Mouse (Mus musculus) adipocyte (in vitro differentiated cells): ENCODE measurements around the gene Tcp11l2.

ENCODE experiments used
- DNase-seq: peaks from one replicate; pipeline ENCODE4 v3.0.0-alpha.2; 2016; ENCODE audit warnings: low spot score

Tcp11l2 gene

DNA sequence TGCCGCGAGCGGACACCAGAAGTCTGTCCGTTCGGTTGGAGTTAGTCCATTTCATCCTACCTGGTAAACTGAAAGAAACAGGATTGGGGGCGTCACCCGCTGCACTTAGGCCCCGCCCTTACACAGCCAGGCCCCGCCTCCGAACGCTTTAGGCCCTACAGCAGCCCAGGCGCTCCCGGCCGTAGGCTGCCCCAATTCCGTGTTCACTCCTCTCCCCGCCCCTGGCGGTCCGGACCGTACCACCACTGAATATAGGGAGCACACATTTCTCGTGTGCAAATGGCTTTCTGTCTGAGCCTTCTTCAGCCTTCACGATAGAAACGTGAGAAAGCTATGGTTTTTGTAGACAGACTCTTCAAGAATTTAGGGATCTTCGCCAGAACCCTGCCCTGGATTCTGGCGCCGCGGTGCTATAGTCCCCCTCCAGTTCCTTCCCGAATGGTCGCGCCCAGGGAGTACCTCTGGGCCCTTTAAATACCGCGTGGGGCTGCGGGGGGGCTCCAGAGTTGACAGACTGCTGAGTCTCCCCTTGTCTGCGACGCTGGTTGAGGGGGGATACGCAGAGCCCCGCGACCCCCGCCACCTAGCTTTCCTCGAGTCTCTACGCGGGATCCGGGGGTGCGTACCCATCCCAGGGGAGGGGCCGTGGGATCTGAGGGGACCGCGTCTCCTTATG lies at the start of gene Tcp11l2:
Gene Tcp11l2, plus strand, starts transcription at position 232 of the 676 bp plus-strand sequence.
- peak; percentile 96 for DNase-seq

DNA sequence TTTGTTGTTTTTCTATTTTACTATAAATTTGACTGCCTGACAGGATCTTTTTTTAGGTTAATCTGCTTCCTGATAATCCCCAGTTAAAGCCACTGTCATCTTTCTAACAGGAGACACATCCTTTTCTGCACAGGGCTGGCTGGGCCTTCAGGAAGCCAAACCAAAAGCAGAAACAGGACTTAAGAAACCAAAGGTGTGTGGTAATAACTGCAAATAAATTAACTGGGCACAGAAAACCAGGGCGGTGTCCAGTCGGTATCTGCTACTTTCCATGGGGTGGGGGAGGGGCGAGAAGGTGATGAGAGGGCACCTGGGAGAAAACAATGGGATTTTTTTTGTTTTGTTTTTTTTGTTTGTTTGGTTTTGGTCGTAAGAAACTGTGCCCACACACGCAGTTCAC lies 49.4 kb upstream of the Tcp11l2 start:
- DNase-seq: no peak

DNA sequence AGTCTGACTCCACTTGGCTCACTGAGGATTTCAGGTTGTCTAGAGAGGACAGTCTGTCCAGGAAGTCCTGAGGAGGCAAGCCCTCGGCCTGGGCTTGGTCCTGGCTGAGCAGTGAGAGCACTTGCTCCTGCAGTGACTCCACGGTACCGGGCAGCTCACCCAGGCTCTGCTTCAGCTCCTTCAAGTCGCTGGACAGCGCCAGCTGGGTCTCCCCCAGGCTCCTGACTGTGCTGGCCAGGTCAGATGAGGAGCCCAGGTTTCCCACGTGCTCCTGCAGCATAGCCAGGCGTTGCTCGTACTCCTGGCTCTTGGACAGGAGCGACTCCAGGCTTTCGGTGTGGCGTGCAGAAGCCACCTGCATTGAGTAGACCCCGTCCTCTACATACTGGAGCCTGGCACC lies 48.8 kb upstream of the Tcp11l2 start:
- no peak for DNase-seq

DNA sequence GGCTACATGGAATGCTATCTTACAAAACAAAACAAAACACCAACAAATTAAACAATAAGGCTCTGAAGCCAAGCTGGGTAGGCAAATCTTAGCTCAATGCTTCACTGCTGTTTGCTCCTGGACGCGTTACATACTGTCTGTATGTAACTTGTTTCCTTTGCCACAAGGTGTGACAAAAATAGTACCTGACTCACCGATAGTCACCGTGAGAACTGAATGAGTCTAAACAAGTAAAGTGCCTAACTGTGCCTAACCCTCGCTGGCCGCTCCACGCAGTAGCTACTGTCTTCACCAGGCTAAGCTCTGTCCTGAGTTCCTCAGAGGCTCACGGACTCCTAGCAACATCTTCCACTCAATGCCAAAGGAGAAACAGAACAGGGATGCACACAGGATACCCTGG lies 46.0 kb upstream of the Tcp11l2 start:
- no peak for DNase-seq

DNA sequence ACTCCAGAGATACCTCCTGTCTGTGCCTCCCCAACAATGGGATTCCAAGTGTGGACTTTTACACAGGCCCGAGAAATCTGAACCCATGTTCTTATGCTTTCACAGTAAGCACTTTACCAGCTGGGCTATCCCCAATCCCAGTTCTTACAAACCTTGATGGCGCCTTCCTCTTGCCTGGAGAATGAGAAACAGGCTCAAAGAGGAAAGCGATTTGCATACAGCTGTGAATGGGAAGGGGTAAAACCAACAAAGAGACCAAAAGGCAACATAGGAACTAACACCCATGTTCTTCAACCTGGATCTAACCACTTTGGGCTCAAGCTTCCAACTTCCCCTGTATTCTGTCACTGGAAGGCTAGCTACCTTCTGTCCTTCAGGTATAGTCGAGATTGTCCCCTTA lies 44.9 kb upstream of the Tcp11l2 start:
- DNase-seq: no peak

DNA sequence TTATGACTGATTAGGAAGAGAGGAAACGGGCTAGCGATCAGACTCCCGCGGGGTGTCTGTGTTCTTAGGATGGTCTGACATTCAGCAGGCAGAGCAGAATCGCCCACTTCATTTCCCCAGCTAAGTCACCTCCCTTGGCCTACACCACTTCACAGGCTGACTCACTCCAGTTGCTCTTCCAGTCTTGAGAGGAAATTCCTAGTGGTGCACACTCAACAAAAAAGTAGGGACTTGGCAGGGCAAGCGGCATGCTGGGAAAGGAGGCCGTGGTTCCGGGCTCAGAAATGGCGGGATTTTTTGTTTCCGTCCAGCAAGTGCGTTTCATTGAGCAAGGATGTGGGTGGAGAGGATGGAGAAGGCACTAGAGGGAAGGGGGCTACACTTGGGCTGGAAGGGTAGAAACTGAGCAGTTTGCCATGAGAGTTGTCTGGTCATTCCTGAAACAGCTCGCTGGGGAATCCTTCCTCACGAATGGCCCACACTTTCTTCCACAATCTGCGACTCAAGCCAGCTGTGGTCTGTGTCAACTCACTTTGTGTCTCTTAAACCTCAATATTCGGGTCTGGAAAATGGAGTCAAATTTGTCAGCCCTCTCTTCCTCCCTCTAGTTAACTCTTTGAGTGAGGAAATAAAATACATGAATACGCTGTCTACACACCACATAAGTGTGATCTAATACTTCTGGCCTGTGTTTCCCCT lies 44.1 kb upstream of the Tcp11l2 start:
- DNase-seq: peak; percentile 74

DNA sequence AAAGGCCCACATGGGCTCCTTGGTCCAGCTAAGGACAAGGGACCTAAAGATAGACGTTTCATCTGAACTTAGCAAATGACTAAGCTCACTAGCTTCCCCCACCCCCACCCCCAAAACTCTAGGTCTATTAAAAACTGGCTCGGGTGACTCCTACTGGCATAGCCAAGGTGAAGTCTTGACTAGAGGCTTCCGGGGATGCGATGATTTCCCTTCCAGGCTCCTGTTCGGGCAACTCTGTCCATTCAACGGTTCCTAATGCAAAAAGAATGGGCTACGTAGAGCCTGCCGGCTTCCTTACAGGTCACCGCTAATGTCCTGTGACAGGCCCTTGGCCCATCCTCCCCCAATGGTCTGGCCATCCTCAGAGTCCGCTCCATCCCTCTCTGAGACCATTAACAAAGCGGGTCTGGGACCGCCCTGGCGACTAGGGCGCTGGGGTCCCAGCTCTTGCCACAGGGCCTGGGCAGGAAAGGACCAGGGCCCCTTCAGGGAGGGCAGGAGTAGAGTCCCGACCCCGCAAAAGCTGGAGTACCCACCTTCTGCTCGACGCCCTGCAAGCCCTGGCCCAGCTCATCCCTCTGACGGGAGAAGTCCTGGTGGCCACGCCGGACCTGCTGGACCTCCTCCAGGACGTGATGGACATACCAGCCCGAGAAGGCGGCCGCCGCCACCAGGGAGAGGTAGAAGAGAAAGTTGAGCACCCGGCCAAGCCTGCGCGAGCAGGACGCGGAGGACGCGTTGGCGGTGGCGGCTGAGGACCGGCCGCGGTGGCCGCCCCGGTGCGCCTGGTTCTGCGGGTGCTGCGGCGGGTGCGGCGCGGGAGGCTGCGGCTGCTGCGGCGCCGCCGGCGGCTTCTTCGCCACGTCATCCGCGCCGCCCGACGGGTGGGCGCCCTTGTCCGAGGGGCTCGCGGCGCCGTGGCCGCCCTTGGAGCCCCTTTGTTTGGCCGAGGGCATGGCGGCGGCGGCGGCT lies 43.2 kb upstream of the Tcp11l2 start:
- DNase-seq: peak; percentile 43

DNA sequence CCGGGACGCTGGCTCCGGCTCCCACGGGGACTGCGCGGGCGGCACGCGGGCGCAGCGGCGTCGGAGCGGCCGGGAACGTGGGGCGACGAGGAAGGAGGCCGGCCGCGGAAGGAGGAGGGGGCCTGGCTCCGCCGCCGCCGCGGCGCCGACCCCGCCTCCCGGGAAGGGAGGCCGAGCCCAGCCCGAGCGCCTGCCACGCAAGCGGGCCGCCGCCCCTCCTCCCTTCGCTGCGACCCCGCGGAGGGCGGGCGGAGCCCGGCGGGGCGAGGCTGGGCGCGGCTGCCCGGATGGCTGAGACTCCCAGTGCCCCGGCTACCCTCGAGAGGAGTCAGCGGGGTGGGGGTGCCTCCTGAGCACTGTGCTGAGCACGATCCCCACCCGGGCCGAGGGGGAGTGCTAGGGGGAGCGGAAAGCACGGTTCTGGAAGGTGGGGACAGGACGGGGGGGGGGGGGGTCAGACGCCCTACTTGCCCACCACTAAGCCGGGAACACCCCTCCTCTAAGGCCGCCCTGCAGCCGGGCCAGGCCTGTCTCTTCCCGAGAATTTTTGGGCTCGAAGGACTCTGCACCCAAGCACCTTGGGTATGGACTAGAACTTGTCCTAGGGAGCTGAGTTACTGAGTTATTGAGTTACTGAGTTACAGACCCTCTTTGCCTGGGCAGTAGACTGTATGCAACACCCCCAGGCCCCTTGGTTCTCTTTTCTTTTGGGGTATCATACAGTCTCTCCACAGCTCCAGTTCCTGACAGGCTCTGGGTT lies 42.3 kb upstream of the Tcp11l2 start, which contains the start of gene Ckap4:
Gene Ckap4, minus strand, starts transcription at position 151 of the 760 bp plus-strand sequence.
- DNase-seq: peak; percentile 24

DNA sequence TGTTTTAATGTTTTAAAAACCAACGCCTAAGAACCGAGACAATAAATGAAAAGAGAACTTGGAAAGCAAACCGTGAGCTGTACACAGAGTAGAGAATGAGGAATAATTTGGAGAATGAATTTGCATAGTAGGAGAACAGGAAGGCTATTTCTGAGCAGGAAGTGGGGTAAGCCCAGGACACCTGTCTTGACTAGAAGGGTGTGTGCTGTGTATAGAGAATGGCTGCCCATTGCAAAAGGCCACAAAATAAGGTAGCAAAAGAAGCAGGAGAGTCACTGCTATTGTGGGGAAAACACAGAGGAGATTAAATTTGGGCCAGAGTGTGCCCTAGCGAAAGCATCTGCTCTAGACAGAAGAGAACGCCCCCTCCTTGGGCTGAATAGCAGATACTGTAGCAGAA lies 41.0 kb upstream of the Tcp11l2 start:
- no peak for DNase-seq

DNA sequence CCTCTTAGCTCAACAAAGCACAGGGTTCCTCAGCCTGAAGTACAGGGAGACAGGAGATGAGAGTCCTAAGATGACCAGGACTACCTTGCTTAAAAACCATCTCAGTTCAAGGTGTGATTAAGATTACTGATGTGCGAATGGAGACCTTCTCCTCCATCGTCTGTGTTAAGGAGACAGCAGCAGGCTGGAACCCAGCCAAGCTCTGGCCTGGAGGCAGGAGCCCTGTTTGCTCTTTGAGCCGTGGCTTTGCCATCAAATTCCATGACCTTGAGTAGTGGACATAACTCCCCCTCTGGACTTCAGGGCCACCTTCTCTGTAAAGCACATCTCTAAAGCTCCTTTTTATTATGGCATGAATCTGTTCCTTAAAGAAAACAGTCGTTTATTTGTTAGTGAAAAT lies 40.6 kb upstream of the Tcp11l2 start:
- DNase-seq: no peak

DNA sequence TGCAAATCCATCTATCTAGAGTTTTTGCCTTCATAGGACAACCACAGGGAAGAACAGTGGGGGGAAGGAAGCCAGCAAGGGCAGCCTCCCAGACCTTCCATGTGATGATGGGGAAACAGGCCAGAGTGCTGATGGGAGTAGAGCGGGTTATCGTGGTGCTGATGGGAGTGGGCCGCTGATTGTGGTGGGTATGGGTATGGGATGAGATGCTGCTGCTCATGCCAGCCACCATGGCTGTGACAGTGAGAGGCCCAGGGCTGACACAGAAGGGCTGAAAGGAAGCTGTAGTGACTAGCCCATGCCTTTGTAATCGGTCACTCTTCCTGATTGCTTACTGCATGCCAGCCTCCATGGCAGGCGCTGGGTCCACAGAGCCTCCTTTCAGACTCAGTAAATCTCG lies 36.8 kb upstream of the Tcp11l2 start:
- DNase-seq: no peak

DNA sequence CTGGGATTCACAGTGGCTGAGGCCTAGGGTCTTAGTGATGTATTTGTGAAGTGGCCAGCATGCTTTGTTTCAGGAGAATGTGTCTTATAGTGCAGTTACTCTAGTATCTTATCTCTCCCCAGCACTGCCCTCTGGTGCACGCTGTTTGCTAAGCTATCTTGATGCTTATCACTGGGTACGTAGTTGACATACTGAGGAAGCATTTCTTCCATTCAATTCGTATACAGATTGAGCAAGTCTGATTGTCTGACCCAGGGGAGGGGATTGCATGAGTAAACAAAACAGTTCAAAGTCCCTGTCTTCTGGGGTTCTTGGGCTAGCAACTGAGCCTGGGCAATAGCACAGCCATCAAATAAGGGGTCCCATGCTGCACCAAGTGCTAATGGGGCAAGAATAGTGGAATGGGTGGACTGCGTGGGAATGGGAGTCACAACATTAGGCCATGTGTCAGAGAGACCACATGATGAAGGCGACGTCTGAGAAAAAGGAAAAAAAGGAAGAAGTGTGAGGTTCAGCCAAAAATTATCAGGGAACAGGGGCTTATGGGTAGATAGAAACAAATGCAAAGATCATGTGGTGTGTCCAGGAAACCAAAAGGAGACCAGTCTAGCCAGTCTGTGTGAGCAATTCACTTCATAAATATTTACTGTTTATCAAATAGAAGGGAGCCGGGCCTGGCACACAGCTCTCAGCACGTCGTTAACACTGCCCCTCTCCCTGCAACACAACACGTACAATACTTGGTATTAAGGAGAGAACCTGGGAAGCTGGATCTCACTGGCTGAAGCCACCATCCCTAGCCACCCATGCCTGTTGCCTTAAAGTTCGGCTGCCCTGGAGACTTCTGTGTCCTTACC lies 33.4 kb upstream of the Tcp11l2 start:
- DNase-seq: no peak

DNA sequence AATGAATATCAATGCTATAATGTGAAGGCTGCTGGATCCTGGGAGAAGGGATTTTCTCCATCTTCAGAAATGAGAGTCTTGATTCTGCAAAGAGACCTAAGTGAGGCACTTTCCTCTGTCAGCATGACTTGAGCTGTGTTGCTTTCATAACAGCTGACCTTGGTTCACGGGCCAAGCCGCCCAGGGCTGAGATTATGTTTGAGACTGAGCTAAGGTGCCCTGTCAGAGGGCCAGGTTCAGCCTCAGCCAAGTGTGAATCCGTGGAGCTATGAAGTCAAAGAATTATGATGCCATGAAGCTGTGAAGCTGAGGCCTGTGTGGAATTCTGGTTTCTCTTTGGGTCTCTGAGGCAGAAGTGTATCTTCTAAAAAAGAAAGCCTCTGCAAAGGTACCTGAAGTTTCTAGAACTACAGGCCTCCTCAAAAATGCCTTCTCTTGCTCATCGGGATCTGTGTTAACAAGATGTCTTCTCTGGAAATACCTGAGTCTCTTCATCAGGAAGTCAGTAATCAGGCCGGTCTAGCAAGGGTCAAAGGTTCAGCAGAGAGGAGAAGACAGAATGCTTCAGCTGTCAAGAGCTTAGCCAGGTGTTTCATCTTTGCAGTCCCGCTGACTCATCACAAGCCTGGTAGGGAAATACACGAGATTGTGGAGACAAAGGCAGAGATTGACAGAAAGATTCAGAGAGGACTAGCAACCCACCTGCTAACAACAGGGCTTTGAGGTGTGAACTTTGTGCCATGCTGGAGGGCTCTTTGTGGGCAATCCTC lies 31.4 kb upstream of the Tcp11l2 start:
- no peak for DNase-seq

DNA sequence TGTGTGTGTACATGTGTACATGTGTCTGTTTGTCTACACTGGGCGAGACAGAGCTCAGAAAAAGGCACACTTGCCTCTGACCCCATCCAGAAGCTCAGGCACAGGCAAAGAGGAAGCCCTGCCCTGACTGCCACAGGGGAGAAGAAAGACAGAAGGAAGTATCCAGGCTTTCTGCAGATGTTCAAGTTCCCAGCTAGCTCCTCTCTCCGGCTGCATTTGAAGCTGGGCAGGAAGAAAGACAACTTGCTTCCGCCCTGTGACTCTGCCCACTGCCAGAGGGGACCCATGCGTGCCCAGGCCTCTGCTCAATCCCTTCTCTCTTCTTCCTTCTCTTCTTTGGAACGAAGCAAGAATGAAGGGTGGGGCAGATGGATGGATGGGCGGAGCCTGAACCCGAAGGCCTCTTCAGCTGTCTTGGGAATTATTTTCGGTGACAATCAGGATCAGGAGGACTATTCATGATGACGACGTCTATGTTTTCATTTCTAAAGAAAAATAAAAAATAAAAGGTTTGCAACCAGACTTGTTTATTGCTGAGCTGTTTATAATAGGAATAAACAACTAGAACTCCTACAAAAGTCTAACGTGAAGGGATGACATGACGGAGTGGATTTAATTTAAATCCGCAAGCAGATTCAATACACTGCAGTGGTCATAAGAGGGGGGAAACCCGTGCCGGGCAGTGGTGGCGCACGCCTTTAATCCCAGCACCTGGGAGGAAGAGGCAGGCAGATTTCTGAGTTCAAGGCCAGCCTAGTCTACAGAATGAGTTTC lies 27.1 kb upstream of the Tcp11l2 start:
- no peak for DNase-seq

DNA sequence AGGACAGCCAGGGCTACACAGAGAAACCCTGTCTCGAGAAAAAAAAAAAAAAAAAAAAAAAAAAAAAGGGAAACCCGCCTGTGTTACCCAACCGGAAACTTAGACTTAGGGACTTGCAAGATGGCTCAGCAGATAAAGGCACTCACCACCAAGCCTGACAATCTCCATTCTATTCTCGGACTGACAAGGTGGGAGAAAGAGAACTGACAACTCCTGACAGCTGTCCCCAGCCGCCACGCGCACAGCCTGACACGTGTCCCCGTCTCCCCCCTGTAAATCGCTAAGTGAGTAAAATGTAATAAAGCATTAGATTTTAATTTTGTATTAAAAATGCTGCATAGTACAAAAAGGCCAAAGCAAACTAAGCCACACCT lies 26.5 kb upstream of the Tcp11l2 start:
- DNase-seq: no peak

DNA sequence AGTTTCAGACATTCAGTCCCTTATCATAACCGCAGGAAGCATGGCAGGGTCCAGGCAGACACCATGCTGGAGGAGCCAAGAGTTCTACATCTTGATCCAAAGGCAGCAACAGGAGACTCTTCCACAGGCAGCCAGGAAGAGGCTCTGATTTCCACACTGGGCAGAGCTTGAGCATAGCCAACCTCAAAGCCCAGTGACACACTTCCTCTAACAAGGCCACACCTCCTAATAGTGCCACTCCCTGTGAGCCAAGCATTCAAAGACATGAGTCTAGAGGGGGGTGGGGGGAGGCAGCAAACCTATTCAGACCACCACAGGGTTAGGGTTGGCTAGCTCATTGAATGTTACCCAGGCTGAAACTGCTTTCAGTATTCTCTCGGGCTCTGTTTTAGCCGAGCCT lies 24.6 kb upstream of the Tcp11l2 start:
- DNase-seq: no peak

DNA sequence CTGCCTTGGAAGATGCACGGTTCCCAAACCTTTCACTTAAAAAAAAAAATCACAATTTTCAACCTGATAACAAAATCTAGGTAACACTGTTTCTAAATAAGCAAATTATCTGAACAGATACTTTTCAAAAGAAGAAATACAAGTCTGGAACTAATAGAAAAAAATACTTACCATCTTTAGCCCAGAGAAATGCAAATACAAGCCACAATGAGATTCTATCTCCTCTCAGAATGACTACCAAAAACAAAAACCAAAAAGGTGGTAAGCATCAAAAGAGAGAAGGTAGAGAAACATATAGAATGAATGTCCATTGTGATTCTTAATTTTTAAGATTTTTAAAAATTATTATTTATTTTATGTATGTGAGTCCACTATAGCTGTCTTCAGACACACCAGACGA lies 23.9 kb upstream of the Tcp11l2 start:
- no peak for DNase-seq

DNA sequence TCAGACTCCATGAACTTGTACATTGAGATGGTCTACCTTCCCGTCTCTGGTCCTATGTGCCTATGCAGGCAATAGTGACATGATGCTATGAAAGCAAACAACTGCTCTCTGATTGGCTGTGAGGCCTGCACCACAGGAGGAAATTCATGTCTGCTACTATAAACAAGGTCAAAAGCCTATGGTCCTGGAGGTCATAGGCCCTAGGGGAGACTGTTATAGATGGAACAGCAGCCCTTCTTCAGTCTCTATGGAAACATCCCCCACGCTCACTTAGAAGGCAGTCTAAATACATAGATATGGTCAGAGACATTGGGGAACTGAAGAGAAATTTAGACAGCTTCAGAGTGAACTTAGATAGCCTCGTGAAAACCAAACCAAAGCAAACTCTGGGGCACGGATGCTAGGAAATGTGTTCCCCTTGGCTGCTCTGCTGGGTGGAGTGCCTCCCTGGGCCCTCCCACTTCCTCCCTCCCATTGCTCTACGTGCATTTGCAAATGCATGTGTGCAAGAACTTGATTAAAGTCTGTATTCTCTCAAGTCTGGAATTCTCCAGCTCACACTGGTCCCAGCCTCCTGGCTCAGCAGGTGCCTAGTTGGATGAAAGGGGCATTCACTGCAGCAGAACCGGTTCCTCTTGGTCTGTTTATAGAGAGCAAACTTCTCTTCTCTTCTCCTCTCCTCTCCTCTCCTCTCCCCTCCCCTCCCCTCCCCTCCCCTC lies 22.0 kb upstream of the Tcp11l2 start:
- DNase-seq: no peak

DNA sequence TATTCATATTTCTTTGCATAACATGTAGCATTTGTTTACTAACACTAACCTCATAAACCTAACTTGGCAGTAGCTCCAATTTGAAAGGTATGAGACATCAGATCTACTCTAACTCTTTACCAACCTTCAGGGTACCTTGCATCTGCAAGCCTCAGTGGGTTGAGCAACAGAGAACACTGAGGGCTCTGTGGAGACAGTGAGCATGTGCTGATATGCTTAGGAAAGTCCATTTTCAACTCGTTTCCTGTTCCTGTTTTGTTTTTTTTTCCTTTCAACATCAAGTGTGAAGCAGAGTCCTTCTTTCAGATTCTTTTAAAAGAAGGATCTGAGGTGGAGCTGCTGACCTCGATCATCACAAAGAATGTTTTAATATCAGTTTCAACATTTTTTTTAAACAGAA lies 20.3 kb upstream of the Tcp11l2 start:
- DNase-seq: no peak
